Mouse (Mus musculus): Measurements from ENCODE around the gene Banp.

- no peak for TF ChIP-seq CHD2 (IDR thresholded peaks at IDR 0.05; ENCODE audit: low read depth, low read length)
- TF ChIP-seq HCFC1 (IDR thresholded peaks at IDR 0.05; ENCODE audit: borderline replicate concordance, insufficient read depth, low read length): no peak
- TF ChIP-seq ZC3H11A (IDR thresholded peaks at IDR 0.05; ENCODE audit: borderline replicate concordance, low read depth, low read length): no peak
- no peak for TF ChIP-seq MAFK (IDR thresholded peaks at IDR 0.05; ENCODE audit: insufficient read depth, low read depth, low read length)
Observed at GRCm38 (mm10) chr8:122019162-122019561, 69.6 kb downstream of the Banp start.
